Mouse (Mus musculus) embryonic facial prominence, embryonic 14.5 days (tissue): ENCODE results near the gene Fermt2. TPM values are rescaled to one million over a fixed set of nuclear protein-coding genes. Genes with fewer than 3 reads are reported as not detected.
"Not testable (repeated sequence)": the region's sequence is repeated elsewhere in the genome, so short reads cannot be mapped to it uniquely, and the experiment has no call there.

Source experiments
- ATAC-seq: fragments of 200-750 bp; cut with Nextera tagmentation; 2 replicates; pipeline ENCODE4 v1.8.0; 2017; ENCODE audit warnings: low read depth, moderate number of reproducible peaks, moderate TSS enrichment
- DNase-seq: peaks from one replicate; pipeline ENCODE4 v3.0.0-alpha.2; 2015; ENCODE audit warnings: low spot score
- H3K27ac ChIP-seq: fragments of 300-500 bp; sonication (generic); replicated peaks from 2 replicates; pipeline ENCODE4 v1.5.1; 2014; ENCODE audit warnings: low read depth, mild to moderate bottlenecking, low read length, moderate library complexity
- H3K27me3 ChIP-seq: fragments of 300-500 bp; sonication (generic); replicated peaks from 2 replicates; pipeline ENCODE4 v1.6.1; 2014; ENCODE audit warnings: low read length; ENCODE audit not compliant: control insufficient read depth, insufficient read depth
- H3K36me3 ChIP-seq: fragments of 300-500 bp; sonication (generic); 2 replicates; pipeline ENCODE4 v1.6.1; 2014; ENCODE audit warnings: low read length, mixed read lengths; ENCODE audit not compliant: control insufficient read depth, insufficient read depth
- H3K4me1 ChIP-seq: fragments of 300-500 bp; sonication (generic); 2 replicates; pipeline ENCODE4 v1.6.1; 2014; ENCODE audit warnings: antibody characterized with exemption, low read length; ENCODE audit not compliant: control insufficient read depth, insufficient read depth
- H3K4me2 ChIP-seq: fragments of 300-500 bp; sonication (generic); 2 replicates; pipeline ENCODE4 v1.6.1; 2014; ENCODE audit warnings: low read depth, mild to moderate bottlenecking, low read length, moderate library complexity, mixed read lengths
- H3K4me3 ChIP-seq: fragments of 300-500 bp; sonication (generic); 2 replicates; pipeline ENCODE4 v1.5.1; 2014; ENCODE audit warnings: low read depth, mild to moderate bottlenecking, low read length
- H3K9ac ChIP-seq: fragments of 300-500 bp; sonication (generic); 2 replicates; pipeline ENCODE4 v1.6.1; 2014; ENCODE audit warnings: low read depth, mild to moderate bottlenecking, low read length, moderate library complexity, mixed read lengths
- H3K9me3 ChIP-seq: fragments of 300-500 bp; sonication (generic); 2 replicates; pipeline ENCODE4 v1.6.1; 2016; ENCODE audit warnings: low read length; ENCODE audit not compliant: control insufficient read depth
- WGBS: fragments of 180-500 bp; shearing (Covaris S2); extraction: QIAGEN DNeasy Blood & Tissue Kit; methylation state at CpG from one replicate; pipeline ENCODE4 v1.1.7; 2014; 5-methylcytosine and 5-hydroxymethylcytosine counted together
- polyA plus RNA-seq: library from polyadenylated mRNA; unstranded; fragments of >200 nt; fragmentation: Nextera tagmentation; extraction: Ambion mirVana; gene quantifications from 2 replicates; pipeline ENCODE4 v1.2.1, GENCODE M21; 2014

Gene Fermt2
- polyA plus RNA-seq, 1 experiment from 2014 or later, result 153 TPM

- WGBS, result 93% methylated on average over 11 of the region's 11 CpGs
- H3K4me2 ChIP-seq, DNase-seq, H3K27ac ChIP-seq, H3K27me3 ChIP-seq, H3K4me3 ChIP-seq, H3K9me3 ChIP-seq, ATAC-seq, H3K4me1 ChIP-seq, H3K9ac ChIP-seq: not testable (repeated sequence)
- peaks cover 44% of the 10 kb centered on the region for H3K36me3 ChIP-seq
These were observed 46.6 kb downstream of the Fermt2 start for GRCm38 (mm10) chr14:45483361-45483760.

GRCm38 (mm10) chr14:45478977-45479806, 50.7 kb downstream of the Fermt2 start:
- peaks cover 53% of the 10 kb centered on the region for H3K36me3 ChIP-seq
- H3K9ac ChIP-seq, result no peak overlapping the region
- no peaks in the 10 kb centered on the region for H3K9me3 ChIP-seq
- no peak overlapping the region for H3K4me2 ChIP-seq
- no peak overlapping the region for H3K27ac ChIP-seq
- no peaks in the 10 kb centered on the region for H3K27me3 ChIP-seq
- ATAC-seq (peak; percentile 75), DNase-seq (no peak)
- H3K4me3 ChIP-seq, result no peak overlapping the region
- no peaks in the 10 kb centered on the region; the same call in 1 of the 2 replicates for H3K4me1 ChIP-seq
- 47% methylated on average over 9 of the region's 9 CpGs for WGBS

GRCm38 (mm10) chr14:45478515-45478914, 51.4 kb downstream of the Fermt2 start:
- DNase-seq (no peak), ATAC-seq (no peak)
- H3K4me1 ChIP-seq, result no peaks in the 10 kb centered on the region; the same call in 1 of the 2 replicates
- WGBS, result 72% methylated on average over 3 of the region's 3 CpGs
- H3K27ac ChIP-seq, result no peak overlapping the region
- H3K36me3 ChIP-seq, result peaks cover 57% of the 10 kb centered on the region
- H3K4me2 ChIP-seq, result no peak overlapping the region
- no peaks in the 10 kb centered on the region for H3K9me3 ChIP-seq
- no peak overlapping the region for H3K4me3 ChIP-seq
- no peak overlapping the region for H3K9ac ChIP-seq
- H3K27me3 ChIP-seq, result no peaks in the 10 kb centered on the region

GRCm38 (mm10) chr14:45477651-45478050, 52.3 kb downstream of the Fermt2 start:
- H3K36me3 ChIP-seq, result peaks cover 62% of the 10 kb centered on the region
- no peak overlapping the region for H3K9ac ChIP-seq
- no peak for ATAC-seq
- no peak overlapping the region for H3K4me2 ChIP-seq
- H3K9me3 ChIP-seq, result no peaks in the 10 kb centered on the region
- no peak for DNase-seq
- H3K27ac ChIP-seq, result no peak overlapping the region
- no peak overlapping the region for H3K4me3 ChIP-seq
- 27% methylated on average over 8 of the region's 8 CpGs for WGBS
- no peaks in the 10 kb centered on the region; the same call in 1 of the 2 replicates for H3K4me1 ChIP-seq
- no peaks in the 10 kb centered on the region for H3K27me3 ChIP-seq

GRCm38 (mm10) chr14:45476990-45477389, 52.9 kb downstream of the Fermt2 start:
- DNase-seq (no peak), ATAC-seq (no peak)
- H3K4me2 ChIP-seq, result no peak overlapping the region
- no peaks in the 10 kb centered on the region for H3K9me3 ChIP-seq
- no peaks in the 10 kb centered on the region; the same call in 1 of the 2 replicates for H3K4me1 ChIP-seq
- 87% methylated on average over 7 of the region's 7 CpGs for WGBS
- H3K36me3 ChIP-seq, result peaks cover 60% of the 10 kb centered on the region
- no peak overlapping the region for H3K9ac ChIP-seq
- H3K27me3 ChIP-seq, result no peaks in the 10 kb centered on the region
- no peak overlapping the region for H3K4me3 ChIP-seq
- no peak overlapping the region for H3K27ac ChIP-seq

GRCm38 (mm10) chr14:45472536-45472935, 57.4 kb downstream of the Fermt2 start:
- peaks cover 76% of the 10 kb centered on the region for H3K36me3 ChIP-seq
- no peak overlapping the region for H3K4me3 ChIP-seq
- no peak overlapping the region for H3K27ac ChIP-seq
- ATAC-seq (no peak), DNase-seq (no peak)
- no peaks in the 10 kb centered on the region for H3K27me3 ChIP-seq
- no peak overlapping the region for H3K4me2 ChIP-seq
- WGBS, result 93% methylated on average over 10 of the region's 10 CpGs
- H3K9me3 ChIP-seq, result no peaks in the 10 kb centered on the region
- H3K9ac ChIP-seq, result no peak overlapping the region
- no peaks in the 10 kb centered on the region for H3K4me1 ChIP-seq

GRCm38 (mm10) chr14:45469446-45469845, 60.5 kb downstream of the Fermt2 start:
- Histone ChIP-seq H3K36me3 (peaks cover 86% of the 10 kb centered on the region), H3K27me3 (no peaks in the 10 kb centered on the region), H3K27ac (no peak overlapping the region), H3K4me2 (no peak overlapping the region), H3K4me3 (no peak overlapping the region), H3K9ac (no peak overlapping the region), H3K4me1 (no peaks in the 10 kb centered on the region), H3K9me3 (no peaks in the 10 kb centered on the region)
- no peak for ATAC-seq
- DNase-seq, result no peak
- 96% methylated on average over 8 of the region's 8 CpGs for WGBS

- H3K4me1 ChIP-seq, DNase-seq, H3K9ac ChIP-seq, H3K9me3 ChIP-seq, H3K27ac ChIP-seq, H3K4me3 ChIP-seq, H3K27me3 ChIP-seq, H3K4me2 ChIP-seq, ATAC-seq: not testable (repeated sequence)
- WGBS, result 91% methylated on average over 7 of the region's 8 CpGs
- peaks cover 88% of the 10 kb centered on the region for H3K36me3 ChIP-seq
These were observed 63.5 kb downstream of the Fermt2 start for GRCm38 (mm10) chr14:45466371-45466770.
